Mouse (Mus musculus) erythroblast, embryonic 14.5 days (primary cell): ENCODE results near the gene Cyth3.

Experiments used
- GATA1 ChIP-seq: IDR thresholded peaks from 2 replicates; pipeline ENCODE4 v1.6.1; 2012; ENCODE audit warnings: low read length, inconsistent platforms, mixed read lengths
- TAL1 ChIP-seq: IDR thresholded peaks from 3 replicates; pipeline ENCODE4 v1.6.1; 2012; ENCODE audit warnings: low read length, inconsistent platforms, mixed read lengths

GRCm38 (mm10) chr5:143593563-143594146 lies 28.6 kb upstream of the Cyth3 start:
- TF ChIP-seq GATA1 (no peak), TAL1 (no peak)
